Mouse (Mus musculus) cerebellum, adult 2 months (tissue): Measurements from ENCODE around the gene Sytl4. TPM values are rescaled to one million over a fixed set of nuclear protein-coding genes. Genes with fewer than 3 reads are reported as not detected.

Source experiments
- DNase-seq, 2 experiments: peaks; one replicate each; pipeline ENCODE4 v3.0.0; 2021
- H3K27ac ChIP-seq: fragments of 200-500 bp; 2 replicates; pipeline ENCODE4 v1.5.1; 2012; ENCODE audit warnings: low read length, control low read depth, inconsistent platforms; ENCODE audit not compliant: insufficient read depth
- H3K27me3 ChIP-seq: fragments of 200-500 bp; 2 replicates; pipeline ENCODE4 v1.6.1; 2012; ENCODE audit warnings: inconsistent platforms, mild to moderate bottlenecking, low read length, moderate library complexity; ENCODE audit not compliant: control insufficient read depth, insufficient read depth
- H3K4me1 ChIP-seq: fragments of 200-500 bp; 2 replicates; pipeline ENCODE4 v1.6.1; 2011; ENCODE audit warnings: low read length; ENCODE audit not compliant: control insufficient read depth, insufficient read depth
- H3K4me3 ChIP-seq: fragments of 200-500 bp; replicated peaks from 2 replicates; pipeline ENCODE3; 2011; ENCODE audit warnings: mild to moderate bottlenecking, low read depth, low read length, control low read depth; ENCODE audit not compliant: insufficient read depth
- CTCF ChIP-seq: fragments of 200-500 bp; IDR thresholded peaks from 2 replicates; pipeline ENCODE4 v1.5.1; 2011; ENCODE audit warnings: low read depth, mild to moderate bottlenecking, control low read depth, low read length, moderate library complexity, borderline replicate concordance; ENCODE audit not compliant: insufficient read depth
- POLR2A ChIP-seq: fragments of 200-500 bp; IDR thresholded peaks from 2 replicates; pipeline ENCODE4 v1.6.1; 2011; ENCODE audit warnings: low read length, control low read depth, borderline replicate concordance; ENCODE audit not compliant: insufficient read depth
- WGBS: fragments of 180-500 bp; shearing (Covaris S2); methylation state at CpG from one replicate; pipeline ENCODE4 v1.1.7; 2018; 5-methylcytosine and 5-hydroxymethylcytosine counted together
- polyA plus RNA-seq: library from polyadenylated mRNA; depleted of rRNA; stranded (reverse); fragments of >200 nt; gene quantifications from 2 replicates; pipeline ENCODE4 v1.2.3, GENCODE M21; 2012; rRNA removed

Sytl4 gene
- polyA plus RNA-seq, 1 experiment: 0.39 TPM

DNA sequence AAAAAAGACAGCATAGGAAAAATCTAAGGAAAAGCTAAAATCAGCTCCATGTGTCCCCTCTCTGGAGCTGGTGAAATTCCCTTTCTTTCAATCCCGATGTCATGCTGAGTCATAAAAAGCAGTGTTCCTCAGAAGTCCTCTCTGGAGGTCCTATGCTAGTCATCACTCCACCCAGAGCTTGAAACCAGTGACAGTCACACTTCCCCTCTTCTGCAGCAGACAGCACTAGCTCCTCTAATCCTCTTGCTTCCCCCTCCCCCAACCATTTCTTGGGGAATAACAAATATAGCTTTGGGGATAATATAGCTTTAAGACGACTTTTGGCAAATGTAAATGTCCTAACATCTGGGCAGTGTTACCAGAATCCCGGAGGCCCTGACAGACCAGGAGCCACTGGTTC is 73.4 kb downstream of the Sytl4 start, which contains the start of gene Srpx2:
Srpx2 (plus strand) TSS at position 166 of the 400 bp plus-strand sequence.
- Histone ChIP-seq H3K27ac (no peak within 1 kb of the TSS), H3K27me3 (no peaks in the 10 kb centered on the region), H3K4me3 (no peak within 1 kb of the TSS), H3K4me1 (no peaks in the 10 kb centered on the region)
- no peak for TF ChIP-seq CTCF
- no peak for TF ChIP-seq POLR2A
- 34% methylated on average over 3 of the region's 3 CpGs for WGBS
- no peak for DNase-seq

DNA sequence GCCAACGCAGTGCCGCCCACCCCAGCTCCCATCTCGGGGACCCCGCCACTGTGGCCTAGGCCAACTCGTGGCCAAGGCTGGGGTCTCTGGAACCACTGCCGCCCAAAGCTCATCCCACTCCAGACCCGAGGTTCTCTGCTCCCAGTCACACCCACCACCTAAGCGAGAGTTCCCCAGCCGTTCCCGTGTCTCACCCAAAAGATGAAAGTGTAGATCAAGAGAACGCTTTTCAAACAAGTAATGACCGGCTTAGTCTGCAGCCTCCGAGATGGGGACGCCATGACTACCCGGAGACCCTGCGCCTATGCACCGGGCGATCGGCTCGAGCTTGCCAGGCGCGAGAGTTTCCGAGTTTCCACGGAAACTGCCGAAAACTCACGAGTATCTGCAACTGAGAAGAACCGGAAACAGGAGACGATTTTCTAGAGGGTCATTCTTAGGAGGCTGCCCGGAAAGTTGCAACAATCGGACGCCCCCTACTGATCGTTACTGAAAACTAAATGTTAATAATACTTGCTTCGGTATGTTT is 83.5 kb downstream of the Sytl4 start, which contains the start of gene Tspan6:
Tspan6 (minus strand) TSS at position 416 of the 529 bp plus-strand sequence.
- Histone ChIP-seq H3K4me1 (no peaks in the 10 kb centered on the region), H3K4me3 (peak within 1 kb of the TSS; percentile 91), H3K27ac (no peak within 1 kb of the TSS), H3K27me3 (no peaks in the 10 kb centered on the region)
- peak; percentile 74 to 76 for DNase-seq
- TF ChIP-seq POLR2A: no peak
- TF ChIP-seq CTCF: no peak
- 4% methylated on average over 33 of the region's 33 CpGs for WGBS

DNA sequence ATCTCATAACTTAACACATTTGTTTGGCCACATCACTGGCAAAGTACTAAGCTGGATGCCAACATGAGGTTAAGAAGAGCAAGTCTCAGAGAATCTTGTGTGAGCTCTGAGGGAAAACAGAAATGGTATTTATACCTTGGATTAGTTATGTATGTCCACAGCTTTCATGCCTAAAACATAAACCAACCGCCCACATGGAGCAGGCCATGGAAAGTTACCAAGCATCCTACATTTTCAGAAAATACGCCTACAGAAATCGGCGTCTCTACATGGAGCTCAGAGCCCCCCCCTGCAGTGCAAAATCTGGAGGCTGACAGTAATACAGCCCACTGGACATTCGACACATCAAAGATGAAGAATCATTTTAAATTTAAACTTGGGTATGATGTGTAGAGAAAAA is 93.5 kb downstream of the Sytl4 start:
- DNase-seq: no peak
- no peak overlapping the region for H3K27ac ChIP-seq
- H3K4me1 ChIP-seq: no peaks in the 10 kb centered on the region
- TF ChIP-seq CTCF: no peak
- TF ChIP-seq POLR2A: no peak
- 64% methylated on average over 5 of the region's 5 CpGs for WGBS
- no peak overlapping the region for H3K4me3 ChIP-seq
- H3K27me3 ChIP-seq: no peaks in the 10 kb centered on the region

DNA sequence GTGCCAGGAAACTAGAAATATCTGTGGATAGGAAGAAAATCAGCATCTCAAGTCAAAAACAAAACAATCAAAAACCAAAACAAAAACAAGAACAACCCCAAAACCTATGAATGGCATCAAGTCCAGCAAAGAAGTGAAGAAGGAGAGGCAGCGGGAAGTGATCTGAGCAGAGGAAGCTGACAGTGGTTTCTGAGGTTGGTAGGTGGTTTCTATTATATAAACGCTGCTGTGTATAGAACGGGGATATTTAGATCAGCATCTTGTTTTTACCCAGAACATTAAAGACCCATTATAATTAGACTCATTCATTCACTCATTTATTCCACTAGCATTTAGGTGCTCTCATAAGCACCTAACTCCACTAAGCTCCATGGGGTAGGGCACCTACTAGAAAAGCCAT is 94.3 kb downstream of the Sytl4 start:
- DNase-seq: no peak
- Histone ChIP-seq H3K4me1 (no peaks in the 10 kb centered on the region), H3K27ac (no peak overlapping the region), H3K4me3 (no peak overlapping the region), H3K27me3 (no peaks in the 10 kb centered on the region)
- WGBS: 100% methylated on average over 3 of the region's 3 CpGs
- TF ChIP-seq POLR2A (no peak), CTCF (no peak)

Other genes starting within 250 kb of the Sytl4 start
- 0.82 and 1.0 TPM in 2 replicates for gene Tnmd, start 130.8 kb downstream of the Sytl4 start, polyA plus RNA-seq
- 14.9 and 16.3 TPM in 2 replicates for gene Tspan6, start 83.4 kb downstream of the Sytl4 start, polyA plus RNA-seq
- gene Srpx2, start 73.4 kb downstream of the Sytl4 start, polyA plus RNA-seq: 1.4 and 2.1 TPM in 2 replicates
- 106 and 109 TPM in 2 replicates for gene Cstf2, start 77.4 kb upstream of the Sytl4 start, polyA plus RNA-seq
- 1.7 and 2.0 TPM in 2 replicates for gene Xkrx, start 180.3 kb upstream of the Sytl4 start, polyA plus RNA-seq
- gene Arl13a, start 205.7 kb upstream of the Sytl4 start, polyA plus RNA-seq: not detected in 2 replicates
- gene Nox1, start 240.1 kb upstream of the Sytl4 start, polyA plus RNA-seq: 0.05 and 0.10 TPM in 2 replicates